27 mouse cellular contexts compared by ENCODE assay signal in genomic region chr6:125888596-125888995, GRCm38 (mm10).
"Had no signal": no experiment of that assay in that cellular context is flagged by ENCODE, and none has a peak within 500 bp of the region (broad histone marks: within the 10 kb centered on the region; RNA-seq: fewer than 3 reads in every experiment).

No protein-coding gene starts in this region.

- H3K27ac ChIP-seq: embryonic facial prominence, embryonic 10.5 days; embryonic facial prominence, embryonic 12.5 days; embryonic facial prominence, embryonic 13.5 days; embryonic facial prominence, embryonic 15.5 days; forebrain, embryonic 13.5 days; forebrain, embryonic 15.5 days; gastrocnemius, adult 2 months; heart, adult 2 months had no signal

- H3K4me3 ChIP-seq: embryonic facial prominence, embryonic 10.5 days; embryonic facial prominence, embryonic 12.5 days; embryonic facial prominence, embryonic 13.5 days; embryonic facial prominence, embryonic 15.5 days; erythroblast, embryonic 14.5 days; forebrain, embryonic 13.5 days; forebrain, embryonic 15.5 days; gastrocnemius, adult 2 months; heart, adult 2 months had no signal

- H3K9me3 ChIP-seq: embryonic facial prominence, embryonic 10.5 days; embryonic facial prominence, embryonic 12.5 days; embryonic facial prominence, embryonic 13.5 days; embryonic facial prominence, embryonic 15.5 days; forebrain, embryonic 13.5 days; forebrain, embryonic 15.5 days had no signal

- H3K4me2 ChIP-seq: embryonic facial prominence, embryonic 12.5 days; embryonic facial prominence, embryonic 13.5 days; embryonic facial prominence, embryonic 15.5 days; forebrain, embryonic 13.5 days; forebrain, embryonic 15.5 days had no signal

- H3K36me3 ChIP-seq: embryonic facial prominence, embryonic 10.5 days; embryonic facial prominence, embryonic 12.5 days; embryonic facial prominence, embryonic 13.5 days; embryonic facial prominence, embryonic 15.5 days; forebrain, embryonic 15.5 days had no signal

- DNase-seq: cerebellum, adult 18-20 months; cerebellum, adult 2 months; cerebellum, adult 8-10 months; cerebellum, adult 9-10 months; cerebellum, adult 9-11 months; cerebellum, postnatal 10 days; cerebellum, postnatal 14 days; cerebellum, postnatal 25 days; cerebellum, postnatal 36 days; embryo, embryonic 11 days; forebrain, postnatal 0 days; gastrocnemius, adult 2 months; gastrocnemius, postnatal 10 days; gastrocnemius, postnatal 14 days; gastrocnemius, postnatal 25 days; gastrocnemius, postnatal 36 days; heart, adult 18-20 months; heart, adult 2 months had no signal

- H3K27me3 ChIP-seq: embryonic facial prominence, embryonic 12.5 days; embryonic facial prominence, embryonic 13.5 days; embryonic facial prominence, embryonic 15.5 days; forebrain, embryonic 13.5 days; forebrain, embryonic 15.5 days had no signal

- H3K4me1 ChIP-seq: embryonic facial prominence, embryonic 10.5 days; embryonic facial prominence, embryonic 12.5 days; embryonic facial prominence, embryonic 13.5 days; embryonic facial prominence, embryonic 15.5 days; forebrain, embryonic 13.5 days; forebrain, embryonic 15.5 days had no signal

- H3K9ac ChIP-seq: embryonic facial prominence, embryonic 12.5 days; embryonic facial prominence, embryonic 13.5 days; embryonic facial prominence, embryonic 15.5 days; forebrain, embryonic 13.5 days; forebrain, embryonic 15.5 days; forebrain, postnatal 0 days had no signal

- ATAC-seq: forebrain, embryonic 13.5 days; forebrain, embryonic 14.5 days; forebrain, embryonic 15.5 days; forebrain, embryonic 16.5 days; forebrain, postnatal 0 days had no signal
